Mouse (Mus musculus) common myeloid progenitor, adult 5-6 weeks (primary cell): ENCODE measurements at regions not wholly inside any gene's neighbourhood (a gene's known extent, or its start where the extent isn't known, plus 50 kb on each side); places are given as distances from the start of the nearest gene placed in this dataset.

Experiments used
- ATAC-seq: replicated peaks from 2 replicates; pipeline ENCODE4 v1.8.0; 2016; ENCODE audit warnings: low read depth, mild to moderate bottlenecking, moderate TSS enrichment, inconsistent platforms; ENCODE audit not compliant: poor library complexity, severe bottlenecking

DNA sequence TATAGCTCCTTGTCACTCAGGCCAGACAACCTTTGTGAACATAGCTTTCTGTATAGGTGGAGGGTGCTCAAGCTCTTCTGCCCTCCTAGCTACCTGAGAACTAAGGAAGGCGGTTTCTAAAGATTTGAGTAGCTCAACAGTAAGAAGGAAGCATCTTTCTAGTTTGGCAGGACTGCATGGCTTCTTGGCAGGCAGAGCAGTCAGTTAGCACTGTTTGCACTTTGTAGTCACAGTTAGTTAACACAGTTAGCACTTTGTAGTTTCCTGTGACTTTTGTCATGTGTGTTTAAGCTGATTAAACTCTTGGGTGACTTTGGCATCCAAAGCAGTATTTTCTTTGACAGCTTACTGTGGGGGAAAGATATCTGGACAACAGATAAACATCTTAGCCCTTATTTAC, 219.7 kb downstream of the Zbbx start:
- ATAC-seq, result no peak

GRCm38 (mm10) chr3:74921210-74921609, 243.6 kb downstream of the Zbbx start:
- ATAC-seq, result no peak

DNA sequence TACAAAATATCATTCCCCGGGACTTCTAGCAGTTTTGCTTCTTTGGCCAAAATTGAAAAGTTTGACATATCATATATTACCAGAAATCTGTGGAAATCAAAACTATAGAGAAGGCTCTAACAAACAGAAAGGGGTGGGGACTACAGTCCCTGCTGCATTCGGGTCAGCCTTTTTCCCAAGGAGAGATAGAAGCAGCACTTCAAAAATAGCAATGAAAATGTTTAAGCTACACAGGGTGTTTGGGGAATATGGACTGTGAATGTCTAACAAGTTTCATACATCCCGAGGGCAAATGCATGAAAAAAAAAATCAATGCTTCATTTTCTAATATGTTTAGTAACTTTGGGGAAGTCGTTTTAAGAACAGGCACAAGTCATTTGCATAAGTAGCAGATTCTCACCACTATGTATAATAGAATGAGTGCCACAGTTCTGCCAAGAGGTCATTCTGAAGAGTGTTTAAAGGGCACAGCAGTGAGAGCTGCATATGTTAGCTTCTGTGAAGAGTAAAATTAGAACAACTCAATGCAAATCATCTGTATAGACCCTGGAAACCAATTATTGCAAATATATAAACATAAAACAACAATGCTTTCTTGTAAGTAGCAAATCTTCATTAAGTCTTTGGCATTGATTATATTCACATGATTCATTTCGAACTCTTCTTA, 244.2 kb downstream of the Zbbx start:
- no peak for ATAC-seq

DNA sequence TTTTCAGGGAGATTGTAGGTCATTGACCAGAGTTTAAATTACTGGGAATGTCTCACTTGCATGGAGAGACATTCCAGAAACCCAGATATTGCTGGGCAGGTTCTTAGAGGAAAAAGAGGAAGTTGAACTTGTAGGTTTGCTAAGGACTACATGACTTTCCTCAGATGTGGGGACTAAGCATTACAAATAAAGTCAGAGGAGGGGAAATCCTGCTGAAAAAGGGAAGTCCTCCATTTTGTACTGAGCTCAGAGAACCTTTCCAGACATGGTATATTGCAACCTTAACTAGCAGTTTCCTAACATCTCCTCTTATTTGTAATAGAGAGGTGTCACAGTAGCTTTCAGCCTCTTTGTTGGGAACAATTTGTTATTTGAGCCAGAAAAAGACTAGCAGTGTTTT, 260.7 kb downstream of the Zbbx start:
- ATAC-seq, result peak; percentile 39; the same call in 1 of the 2 replicates
